Mouse (Mus musculus) embryonic fibroblast, embryonic 13.5 days (primary cell): ENCODE measurements around the gene Clmn. TPM values are rescaled to one million over a fixed set of nuclear protein-coding genes. Genes with fewer than 3 reads are reported as not detected.

Experiments
- H3K27ac ChIP-seq: 2 replicates; pipeline ENCODE4 v1.5.1; 2012; ENCODE audit warnings: low read length, control low read depth, inconsistent platforms; ENCODE audit not compliant: insufficient read depth
- H3K4me1 ChIP-seq: 2 replicates; pipeline ENCODE4 v1.6.1; 2011; ENCODE audit warnings: low read length; ENCODE audit not compliant: control insufficient read depth, insufficient read depth
- H3K4me3 ChIP-seq: 2 replicates; pipeline ENCODE4 v1.5.1; 2011; ENCODE audit warnings: mild to moderate bottlenecking, control low read depth, low read length; ENCODE audit not compliant: insufficient read depth
- CTCF ChIP-seq: IDR thresholded peaks from 2 replicates; pipeline ENCODE4 v1.5.1; 2011; ENCODE audit warnings: mild to moderate bottlenecking, control low read depth, low read length, moderate library complexity, borderline replicate concordance; ENCODE audit not compliant: insufficient read depth
- POLR2A ChIP-seq: IDR thresholded peaks from 2 replicates; pipeline ENCODE4 v1.6.1; 2011; ENCODE audit warnings: low read depth, mild to moderate bottlenecking, control low read depth, low read length, moderate library complexity
- polyA plus RNA-seq: library from polyadenylated mRNA; stranded (reverse); fragments of >200 nt; gene quantifications from 2 replicates; pipeline ENCODE4 v1.2.4, GENCODE M21; 2011; ENCODE audit warnings: low read depth; ENCODE audit not compliant: missing spikeins, insufficient read length

Clmn gene
- polyA plus RNA-seq, 1 experiment = 6.4 TPM

DNA sequence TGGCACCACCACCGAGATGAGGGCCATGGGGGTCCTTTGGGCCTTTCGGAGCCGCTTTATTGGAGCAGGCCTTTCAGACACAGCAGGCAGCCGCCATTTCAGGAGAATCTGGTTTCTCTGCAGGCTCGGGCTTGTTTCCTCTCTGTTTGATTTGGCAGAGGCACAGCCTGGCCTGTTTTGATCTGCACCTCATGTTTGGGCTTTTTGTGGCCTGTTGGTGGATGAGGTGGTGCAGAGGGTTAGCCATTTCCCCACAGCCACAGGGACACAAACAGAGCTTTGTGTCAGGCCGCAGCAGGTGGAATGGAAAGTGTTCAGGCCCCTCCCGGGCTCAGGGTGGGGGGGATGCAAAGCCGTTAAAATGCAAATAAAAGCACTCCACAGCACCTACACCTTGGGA is 36.4 kb upstream of the Clmn start:
- no peak overlapping the region for H3K4me3 ChIP-seq
- TF ChIP-seq CTCF (no peak), POLR2A (no peak)
- no peak overlapping the region for H3K27ac ChIP-seq
- no peaks in the 10 kb centered on the region for H3K4me1 ChIP-seq

GRCm38 (mm10) chr12:104899835-104900234 is 35.0 kb upstream of the Clmn start:
- TF ChIP-seq POLR2A (no peak), CTCF (no peak)
- H3K4me3 ChIP-seq = no peak overlapping the region
- no peak overlapping the region for H3K27ac ChIP-seq
- no peaks in the 10 kb centered on the region for H3K4me1 ChIP-seq

GRCm38 (mm10) chr12:104899161-104899560 is 34.3 kb upstream of the Clmn start:
- H3K4me3 ChIP-seq = no peak overlapping the region
- no peak for TF ChIP-seq CTCF
- H3K27ac ChIP-seq = no peak overlapping the region
- no peaks in the 10 kb centered on the region for H3K4me1 ChIP-seq

DNA sequence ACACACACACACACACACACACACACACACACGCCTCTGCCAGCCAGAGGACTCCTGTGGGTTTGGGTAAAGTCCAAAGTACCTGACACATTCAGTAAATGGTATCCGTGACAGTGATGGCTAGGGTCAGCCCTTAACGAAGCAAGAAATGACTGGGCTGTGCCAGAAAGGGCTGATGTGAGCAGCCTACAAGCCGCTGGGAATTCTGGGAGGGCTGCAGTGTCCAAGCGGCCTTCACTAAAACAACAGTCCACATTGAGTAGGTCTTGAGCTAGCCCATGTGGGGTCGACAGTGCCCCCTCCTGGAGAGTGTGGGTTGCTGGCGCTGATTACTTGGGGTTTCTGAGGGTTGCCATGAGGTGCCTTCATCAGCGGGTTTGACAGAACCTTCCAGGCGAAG is 33.8 kb upstream of the Clmn start:
- Histone ChIP-seq H3K4me1 (no peaks in the 10 kb centered on the region), H3K4me3 (no peak overlapping the region), H3K27ac (no peak overlapping the region)
- TF ChIP-seq CTCF (no peak), POLR2A (no peak)

GRCm38 (mm10) chr12:104897051-104897618 is 32.3 kb upstream of the Clmn start:
- Histone ChIP-seq H3K4me1 (no peaks in the 10 kb centered on the region), H3K27ac (no peak overlapping the region), H3K4me3 (no peak overlapping the region)
- no peak for TF ChIP-seq CTCF
- TF ChIP-seq POLR2A = no peak

DNA sequence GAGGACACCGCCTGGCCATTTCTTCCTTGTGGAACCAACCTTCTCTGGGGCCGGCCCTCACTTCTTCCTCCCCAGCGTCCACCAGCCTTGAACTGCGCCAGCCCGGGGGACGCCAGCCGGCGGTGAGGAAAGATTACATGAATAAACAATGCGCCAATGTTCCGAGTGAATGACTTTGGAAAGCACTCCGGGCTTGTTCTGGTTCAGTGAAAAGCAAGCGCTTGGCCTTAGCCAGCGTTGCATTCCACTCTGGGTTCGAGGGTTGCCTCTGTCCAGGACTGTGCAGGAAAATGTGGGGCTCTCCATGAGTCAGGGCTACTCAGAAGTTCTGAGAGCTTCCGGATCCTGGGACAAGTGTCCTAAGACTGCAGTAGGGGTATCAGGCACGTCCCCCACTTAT is 31.8 kb upstream of the Clmn start:
- H3K4me3 ChIP-seq = no peak overlapping the region
- H3K4me1 ChIP-seq = no peaks in the 10 kb centered on the region
- no peak for TF ChIP-seq CTCF
- TF ChIP-seq POLR2A = no peak
- H3K27ac ChIP-seq = no peak overlapping the region

DNA sequence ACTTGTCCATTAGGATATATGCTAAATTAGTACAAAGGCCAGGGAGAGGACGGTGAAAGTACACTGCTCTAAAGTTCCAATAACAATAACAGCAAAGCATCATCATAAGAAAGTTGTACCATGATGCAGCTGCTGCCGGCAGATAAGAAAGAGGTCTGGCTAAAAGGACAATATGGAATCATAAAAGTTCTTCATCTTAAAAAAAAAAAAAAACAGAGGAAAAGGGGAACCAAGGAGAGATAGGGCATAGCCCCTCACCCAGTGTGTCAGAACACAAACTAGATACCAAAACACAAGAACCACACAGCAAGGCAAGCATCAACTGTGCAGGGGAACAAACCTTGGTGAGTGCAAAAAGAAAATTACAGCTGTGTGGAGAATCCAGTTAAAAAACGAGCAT is 27.4 kb upstream of the Clmn start:
- Histone ChIP-seq H3K4me3 (no peak overlapping the region), H3K27ac (no peak overlapping the region), H3K4me1 (no peaks in the 10 kb centered on the region; the same call in 1 of the 2 replicates)
- TF ChIP-seq POLR2A (no peak), CTCF (no peak)

DNA sequence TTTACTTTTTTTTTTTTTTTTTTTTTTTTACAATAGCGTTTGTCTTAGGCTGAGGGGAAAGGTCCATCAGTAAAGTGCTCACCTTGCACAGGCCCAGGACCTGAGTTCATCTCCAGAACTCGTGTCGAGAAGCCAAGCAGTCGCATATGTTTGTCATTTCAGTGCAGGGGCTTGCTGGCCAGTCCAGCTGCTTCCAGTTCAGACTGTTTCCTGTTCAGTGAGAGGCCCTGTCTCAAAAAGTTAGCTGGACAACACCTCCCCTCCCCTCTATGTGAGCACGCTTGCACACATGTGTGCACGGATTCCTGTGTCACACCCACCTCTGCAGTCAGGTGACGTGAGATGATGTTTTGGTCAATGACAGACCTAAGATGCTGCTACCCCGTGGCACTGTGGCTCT is 25.2 kb upstream of the Clmn start:
- no peak overlapping the region for H3K4me3 ChIP-seq
- H3K27ac ChIP-seq = no peak overlapping the region
- TF ChIP-seq POLR2A = no peak
- TF ChIP-seq CTCF = no peak
- H3K4me1 ChIP-seq = no peaks in the 10 kb centered on the region; the same call in 1 of the 2 replicates

DNA sequence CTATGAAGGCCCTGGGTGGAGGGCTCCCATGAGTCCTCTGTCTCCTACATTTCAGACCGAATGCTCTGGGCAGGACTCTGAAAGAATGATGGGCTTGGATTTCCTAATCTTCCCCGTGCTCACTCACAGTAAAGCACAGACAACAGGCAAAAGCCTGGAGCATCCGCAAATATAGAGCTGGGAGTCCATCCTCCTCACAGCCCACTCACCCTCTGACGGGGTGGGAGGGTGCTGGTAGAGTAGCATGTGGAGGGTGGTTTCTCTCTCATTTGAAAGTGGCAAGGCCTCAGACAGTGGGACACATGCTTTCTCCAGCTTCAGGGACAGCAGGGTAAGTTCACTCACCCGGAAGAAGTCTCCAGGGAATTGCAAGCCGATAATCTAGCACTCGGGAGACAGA is 21.2 kb upstream of the Clmn start:
- Histone ChIP-seq H3K27ac (no peak overlapping the region), H3K4me3 (no peak overlapping the region), H3K4me1 (no peaks in the 10 kb centered on the region; the same call in 1 of the 2 replicates)
- TF ChIP-seq CTCF (no peak), POLR2A (no peak)

- TF ChIP-seq POLR2A (no peak), CTCF (no peak)
- no peak overlapping the region for H3K4me3 ChIP-seq
- no peaks in the 10 kb centered on the region for H3K4me1 ChIP-seq
- no peak overlapping the region for H3K27ac ChIP-seq
Observed at GRCm38 (mm10) chr12:104882533-104882932, 17.7 kb upstream of the Clmn start.

DNA sequence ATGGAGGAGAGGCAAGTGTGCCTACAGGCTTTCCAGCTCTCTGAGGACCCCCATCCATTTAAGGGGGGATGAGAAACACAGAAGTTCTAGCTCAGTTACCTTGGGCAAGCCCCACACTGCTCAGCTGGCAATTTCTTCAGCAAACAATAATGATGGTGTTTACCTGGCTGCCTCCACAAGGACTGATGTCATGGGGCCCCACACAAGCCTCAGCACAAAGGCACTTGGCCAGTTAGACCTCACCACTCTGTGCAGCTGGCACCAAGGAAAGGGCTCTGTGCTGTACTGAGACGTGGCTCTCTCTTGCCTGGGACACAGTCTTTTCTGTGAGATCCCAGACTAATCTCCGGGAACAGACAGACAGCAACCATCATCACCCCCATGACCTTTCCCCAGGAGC is 17.2 kb upstream of the Clmn start:
- TF ChIP-seq POLR2A = no peak
- no peak for TF ChIP-seq CTCF
- Histone ChIP-seq H3K4me3 (no peak overlapping the region), H3K4me1 (no peaks in the 10 kb centered on the region), H3K27ac (no peak overlapping the region)
